Mouse (Mus musculus): Measurements from ENCODE around the gene Fhit.

The Fhit gene

DNA sequence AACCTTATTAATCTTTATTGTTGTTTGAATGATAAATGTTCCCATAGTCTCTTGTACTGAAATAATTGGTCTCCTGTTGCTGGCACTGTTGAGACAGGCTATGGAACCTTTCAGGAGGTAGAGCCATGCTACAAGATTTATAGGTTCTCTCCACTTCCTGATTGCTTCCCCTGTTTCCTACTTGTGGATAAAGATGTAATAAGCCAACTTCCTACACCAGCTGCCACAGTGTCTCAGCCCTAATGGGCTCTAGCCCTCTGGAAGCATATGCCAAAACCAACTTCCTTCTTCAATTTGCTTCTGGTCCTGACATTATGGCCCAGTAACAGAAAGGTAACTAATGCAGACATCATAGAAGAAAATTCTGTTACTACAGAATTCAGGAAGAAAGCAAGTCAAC lies 652.6 kb downstream of the Fhit start:
- DNase-seq (ENCODE audit: low read depth): no peak

DNA sequence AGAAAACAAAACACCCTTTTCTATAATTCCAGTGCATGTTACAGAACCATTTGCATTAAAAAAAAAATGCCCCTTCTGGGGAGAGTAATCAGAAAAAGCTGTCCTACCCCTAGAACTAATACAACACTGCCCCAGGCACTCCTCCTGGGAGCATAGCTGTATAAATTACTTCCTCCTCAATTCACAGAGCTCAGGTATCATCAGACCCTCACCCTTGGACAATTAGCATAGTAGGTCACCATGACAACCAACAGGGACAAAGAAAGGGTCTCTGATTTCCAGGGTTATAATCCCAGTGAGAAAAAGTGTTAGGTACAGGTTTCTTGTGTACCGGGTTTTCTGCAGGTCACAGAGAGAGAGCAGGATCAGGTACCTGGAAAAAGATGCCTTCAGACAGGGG lies 654.3 kb downstream of the Fhit start:
- no peak for DNase-seq (ENCODE audit: low read depth)

DNA sequence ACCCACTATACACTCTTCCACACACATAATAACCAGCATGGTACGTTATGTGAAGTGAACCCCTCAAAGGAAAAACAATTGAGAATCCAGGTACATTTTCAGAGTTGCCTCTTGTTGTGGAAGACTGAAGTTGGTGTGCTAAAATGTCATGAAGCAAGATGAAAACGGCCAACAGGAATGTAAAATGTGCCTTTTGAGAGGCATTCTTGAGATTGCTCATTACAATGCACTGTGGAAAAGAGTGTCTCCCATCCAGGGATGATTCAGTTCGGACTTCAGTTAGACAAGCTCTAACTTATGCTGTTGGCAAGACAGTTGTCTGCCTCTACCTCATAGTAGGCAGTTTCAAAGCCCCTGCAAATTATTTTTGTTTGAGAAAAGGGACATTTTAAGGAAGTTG lies 676.0 kb downstream of the Fhit start:
- no peak for DNase-seq (ENCODE audit: low read depth)

DNA sequence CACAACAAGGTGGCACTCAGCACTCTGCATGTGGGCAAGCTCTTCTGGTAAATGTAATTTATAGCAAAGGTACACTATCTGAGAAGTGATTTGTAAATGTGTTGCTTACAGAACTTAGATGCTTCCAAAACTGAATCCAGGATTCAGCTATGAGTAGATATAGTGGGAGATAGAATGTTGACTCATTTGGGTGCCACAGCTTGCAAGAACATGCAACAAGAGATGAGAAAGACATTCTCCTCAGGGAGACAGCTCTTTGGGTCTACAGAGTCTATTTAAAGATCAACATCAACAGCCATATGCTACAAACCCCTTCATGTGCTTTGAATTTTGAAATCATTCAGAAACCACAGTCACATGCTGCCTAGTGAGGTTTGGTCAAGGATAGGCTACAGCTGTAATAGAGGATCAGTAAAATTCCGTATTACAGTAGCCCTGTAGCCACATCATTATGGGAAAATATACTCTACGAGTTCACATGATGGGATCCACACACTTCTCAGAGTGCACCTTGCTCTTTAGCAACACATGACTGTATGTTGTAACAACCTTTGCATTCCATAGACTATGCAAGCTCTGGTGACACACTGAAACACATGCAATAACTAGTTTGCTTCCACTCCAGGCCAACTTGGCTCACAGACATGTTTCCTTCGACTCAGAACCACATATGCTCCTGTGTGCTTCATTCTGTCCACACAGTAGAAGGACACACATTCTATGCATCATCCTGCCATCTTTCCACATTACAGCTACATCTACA lies 678.8 kb downstream of the Fhit start:
- no peak for DNase-seq (ENCODE audit: low read depth)

DNA sequence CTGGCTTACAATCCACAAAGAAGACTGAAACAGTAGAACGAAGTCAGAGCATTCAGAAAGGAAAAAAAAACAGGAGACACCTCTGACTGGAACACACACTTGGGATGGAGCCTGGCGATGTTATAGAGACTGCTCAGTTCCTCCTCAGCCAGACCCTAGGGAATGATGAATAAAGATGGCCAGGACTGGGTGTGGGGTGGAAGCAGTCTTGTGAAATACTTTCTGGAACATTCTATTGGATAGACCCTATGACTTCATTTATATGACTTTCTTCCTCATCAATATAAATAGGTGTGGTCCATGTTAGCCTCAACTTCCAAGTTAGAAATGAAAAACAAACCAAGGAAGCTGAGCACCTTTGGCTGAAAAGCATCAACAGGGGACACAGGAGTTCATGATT lies 680.5 kb downstream of the Fhit start:
- DNase-seq (ENCODE audit: low read depth): no peak

DNA sequence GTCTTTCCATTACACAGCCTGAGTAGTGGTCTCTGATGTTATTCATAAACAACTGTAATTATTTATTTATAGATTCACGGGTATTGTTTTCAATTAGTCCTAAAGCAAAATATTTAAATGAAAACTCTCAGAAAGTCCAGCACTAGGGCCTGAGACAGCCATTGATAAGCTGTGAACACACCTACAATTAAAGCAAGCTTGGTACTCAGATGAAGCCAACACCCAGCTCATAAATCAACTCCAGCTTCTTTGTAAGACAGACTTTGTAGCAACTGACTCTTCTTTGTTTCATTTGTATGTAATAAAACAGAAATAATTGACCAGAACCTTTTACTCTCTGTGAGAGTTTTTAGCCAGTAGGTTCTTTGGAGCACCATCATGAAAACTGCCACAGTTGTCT lies 681.2 kb downstream of the Fhit start:
- DNase-seq (ENCODE audit: low read depth): no peak

DNA sequence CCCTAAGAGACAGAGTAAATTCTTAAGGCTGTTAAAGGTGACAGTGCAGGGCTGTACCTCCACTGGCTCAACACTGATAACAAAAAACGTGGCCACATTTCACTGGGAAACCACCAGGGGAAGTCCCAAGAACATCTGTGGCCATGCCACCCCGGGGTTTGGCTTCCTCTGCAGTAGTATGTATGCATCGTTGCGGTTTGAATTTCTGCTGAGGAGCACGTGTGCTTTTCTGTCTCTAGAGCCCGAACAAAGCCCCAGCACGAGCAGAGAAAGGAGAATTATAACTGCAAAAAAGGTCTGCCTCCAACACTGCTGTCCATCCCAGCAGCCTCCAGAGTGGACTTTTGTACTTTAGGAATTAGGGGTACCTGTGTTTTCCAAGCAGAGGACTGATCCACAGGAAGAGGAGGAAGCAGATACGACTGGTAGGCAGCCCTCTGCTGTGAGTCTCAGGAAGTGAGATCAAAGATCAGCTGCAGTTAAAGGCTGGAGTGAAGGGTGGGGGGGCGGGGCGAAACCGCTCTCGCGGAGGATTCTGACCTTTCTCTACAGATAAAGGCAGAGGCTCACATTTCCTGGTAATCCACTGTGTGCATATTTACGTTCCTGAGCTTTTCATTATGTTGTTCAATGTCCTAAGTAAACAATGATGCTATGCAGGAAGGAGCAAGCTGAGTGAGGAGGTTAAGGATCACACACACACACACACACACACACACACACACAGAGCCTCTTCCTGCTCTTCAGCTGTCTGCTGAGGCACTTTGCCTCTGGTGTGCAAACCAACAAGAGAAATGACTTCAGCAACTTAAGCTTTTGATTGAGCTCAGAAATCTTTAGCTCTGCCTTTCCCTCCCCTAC lies 708.6 kb downstream of the Fhit start:
- DNase-seq (ENCODE audit: low read depth): peak; percentile 96

DNA sequence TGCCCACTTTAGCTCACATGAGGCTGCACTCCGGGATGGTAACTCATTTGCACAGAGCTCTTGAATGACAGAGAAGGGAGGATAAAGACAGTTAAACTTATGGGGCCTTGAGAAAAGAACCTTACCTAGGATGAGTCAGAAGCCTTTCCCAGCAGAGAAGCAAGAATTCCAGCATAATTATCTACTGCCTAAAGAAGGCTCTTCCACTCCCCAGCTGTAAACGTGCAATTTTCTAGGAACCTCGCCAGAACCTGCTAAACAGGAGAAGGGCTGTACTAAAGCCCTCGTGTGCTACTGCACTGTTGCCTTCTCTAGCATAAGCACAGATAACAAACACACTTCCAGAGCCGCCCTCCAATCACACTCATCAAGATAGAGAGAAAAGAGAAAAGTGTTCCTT lies 709.6 kb downstream of the Fhit start:
- DNase-seq (ENCODE audit: low read depth): no peak

DNA sequence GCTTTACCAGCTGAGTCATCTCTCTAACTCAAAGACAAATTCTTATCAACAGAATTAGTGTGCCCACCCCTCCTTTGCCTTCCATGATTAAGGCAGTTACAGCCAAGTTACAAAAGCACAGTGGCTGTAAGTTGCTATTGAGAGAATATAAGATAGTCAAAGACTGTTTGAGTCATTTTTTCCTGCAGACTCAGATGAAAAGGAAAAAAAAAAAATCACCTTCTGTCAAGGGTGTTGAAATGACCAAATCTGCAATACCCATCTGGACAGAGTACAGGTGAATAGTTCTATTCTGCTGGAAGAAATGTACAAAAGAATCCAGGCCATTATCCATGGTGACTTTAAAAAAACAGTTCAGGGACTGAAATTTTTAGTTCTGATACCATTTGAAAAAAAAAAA lies 716.5 kb downstream of the Fhit start:
- no peak for DNase-seq (ENCODE audit: low read depth)

DNA sequence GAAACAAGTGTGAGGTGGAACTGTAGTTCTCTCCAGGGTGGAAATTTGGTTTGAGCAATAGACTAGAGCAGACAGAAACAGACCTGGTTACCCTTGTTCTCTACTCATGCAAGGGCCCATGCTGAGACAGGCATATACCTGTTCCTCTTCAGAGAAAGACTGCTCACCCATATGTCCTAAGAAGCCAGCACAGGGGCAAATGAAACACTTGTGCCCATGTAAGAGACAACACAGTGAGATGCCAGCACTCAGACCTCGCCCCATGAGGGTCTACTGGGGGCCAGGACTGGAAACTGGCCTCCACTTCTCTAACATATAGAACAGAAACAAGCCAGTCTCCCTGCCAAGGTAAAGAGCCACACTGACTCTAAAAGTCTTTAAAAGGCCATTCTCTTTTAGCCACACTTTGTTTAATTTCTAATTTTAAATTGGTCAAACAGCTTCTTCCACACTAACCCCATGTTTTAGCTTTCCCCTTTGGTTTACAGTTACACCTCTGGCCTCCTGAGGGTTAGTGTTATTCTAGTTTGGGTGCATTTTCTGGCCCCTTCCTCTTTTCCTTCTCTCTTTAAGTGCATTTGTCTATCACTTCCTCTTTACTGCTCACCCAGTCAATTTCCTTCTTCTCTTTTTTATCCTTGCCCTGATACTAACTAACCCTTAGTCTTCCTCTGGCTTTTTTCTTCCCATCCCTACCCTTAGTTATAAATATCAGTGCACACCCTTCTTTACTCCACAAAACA lies 722.7 kb downstream of the Fhit start:
- DNase-seq (ENCODE audit: low read depth): no peak

DNA sequence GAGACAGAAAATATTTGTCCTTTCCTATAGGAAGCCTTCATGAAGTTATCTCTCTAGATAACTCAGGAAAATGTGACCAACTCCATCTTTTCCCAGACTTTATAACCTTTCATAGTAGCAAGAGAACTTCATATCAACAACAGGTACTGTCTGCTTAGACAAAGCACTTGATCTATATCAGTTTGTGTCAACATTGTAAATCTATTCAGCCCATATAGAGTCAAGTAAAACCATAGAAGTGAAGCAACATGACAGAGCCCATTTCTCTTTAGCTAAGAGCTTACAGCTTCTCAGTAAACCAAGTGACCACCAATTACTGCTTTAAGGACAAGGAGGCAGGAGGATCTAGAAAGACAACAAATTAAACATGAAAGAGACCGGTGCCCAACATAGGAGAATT lies 725.6 kb downstream of the Fhit start:
- no peak for DNase-seq (ENCODE audit: low read depth)

DNA sequence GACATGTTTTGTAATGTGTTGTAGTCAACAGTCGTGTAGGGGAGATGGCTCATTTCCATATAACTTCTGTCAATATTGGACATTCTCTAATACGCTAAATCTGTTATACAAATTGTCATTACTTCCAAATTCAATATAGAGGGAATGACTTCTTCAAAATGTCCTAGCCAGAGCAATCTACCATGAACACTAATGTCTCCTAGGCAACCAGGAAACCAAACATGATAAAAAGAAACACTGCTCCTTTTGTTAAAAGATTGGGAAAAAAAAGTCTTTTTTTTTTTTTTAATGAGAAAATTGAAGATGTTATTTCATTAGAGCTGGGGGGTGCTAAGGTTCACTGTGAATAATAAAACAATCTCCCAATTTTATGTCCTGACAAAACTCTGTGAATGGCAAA lies 729.3 kb downstream of the Fhit start:
- DNase-seq (ENCODE audit: low read depth): no peak

DNA sequence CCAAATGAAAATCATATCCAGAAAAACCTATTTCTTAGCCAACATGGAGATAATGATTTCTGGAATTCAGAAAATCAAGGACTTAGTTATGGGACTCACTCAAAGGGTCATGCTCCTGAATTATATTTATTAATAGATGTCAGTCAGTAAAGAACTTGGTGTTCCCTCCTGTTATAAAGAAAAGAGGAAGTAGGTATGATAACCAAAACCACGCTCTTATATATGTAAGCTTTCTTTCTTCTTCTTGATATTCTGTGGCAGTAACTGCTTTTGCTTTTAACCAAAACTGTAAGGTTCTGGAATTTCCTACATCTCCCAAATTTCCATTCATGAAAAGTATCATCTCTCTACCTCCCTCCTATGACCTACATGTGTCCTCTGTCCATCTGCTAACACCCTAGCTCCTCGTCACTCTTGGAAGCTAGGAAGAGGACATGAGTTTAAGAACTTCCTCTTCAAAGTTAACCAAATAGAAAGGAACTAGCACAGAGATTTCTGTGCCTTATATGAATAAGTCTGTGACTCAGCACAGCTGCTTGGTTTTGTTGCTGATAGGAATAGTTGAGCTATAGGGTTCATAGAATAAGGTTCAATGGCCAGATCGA lies 731.3 kb downstream of the Fhit start:
- DNase-seq (ENCODE audit: low read depth): no peak

DNA sequence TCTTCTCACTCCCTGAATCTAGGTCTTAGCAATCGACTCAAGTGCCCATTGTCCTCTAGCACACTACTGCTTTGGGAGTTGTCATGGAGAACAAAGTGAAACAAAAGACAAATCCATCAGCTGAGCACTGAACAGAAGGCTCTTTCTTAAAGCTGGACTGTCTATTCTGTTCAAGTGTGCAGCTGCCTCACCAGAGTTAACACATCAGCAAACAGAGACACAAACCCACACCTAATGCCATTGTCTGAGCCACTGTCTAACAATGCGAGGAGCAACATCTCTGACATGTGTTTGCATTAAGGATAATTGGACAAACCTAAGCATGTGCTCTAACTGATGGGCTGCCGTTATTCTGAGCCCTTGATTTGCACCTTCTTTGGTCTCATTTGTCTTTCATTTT lies 738.3 kb downstream of the Fhit start:
- DNase-seq (ENCODE audit: low read depth): no peak

DNA sequence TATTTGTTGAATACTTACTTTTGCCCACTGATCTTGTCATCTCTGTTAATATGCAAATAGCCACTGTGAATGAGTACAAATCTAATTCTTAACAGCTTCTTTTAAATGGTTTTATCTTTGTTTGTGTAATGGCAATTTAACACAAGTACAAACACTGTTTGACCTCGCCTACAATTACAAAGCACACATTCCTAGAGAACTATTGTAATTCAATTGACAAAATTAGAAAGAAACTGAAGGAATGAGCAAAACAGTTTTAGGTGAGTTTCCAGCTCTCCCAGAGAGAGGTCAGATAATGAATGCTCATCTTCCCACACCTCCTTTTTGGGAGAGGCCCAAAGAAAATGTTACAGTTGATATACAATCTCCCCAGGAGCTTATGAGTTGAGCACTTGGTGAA lies 739.6 kb downstream of the Fhit start:
- no peak for DNase-seq (ENCODE audit: low read depth)

DNA sequence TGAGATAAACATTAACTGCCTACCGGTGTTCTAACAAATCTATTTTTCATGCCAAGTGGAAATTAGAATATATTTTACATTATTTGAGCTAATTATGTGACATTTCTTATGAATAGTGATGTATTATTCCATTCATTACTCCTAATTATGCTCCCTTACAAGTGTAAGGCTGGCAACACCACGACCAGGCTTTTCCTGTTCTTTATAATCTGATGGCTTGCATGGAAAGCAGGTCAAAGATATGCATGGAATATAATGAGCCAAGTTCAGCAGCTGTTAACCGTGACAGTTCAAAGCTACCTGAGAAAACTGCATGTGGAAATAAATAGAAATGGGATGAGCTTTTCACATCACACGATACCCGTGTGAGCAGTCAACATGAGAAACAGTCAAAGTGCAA lies 746.8 kb downstream of the Fhit start:
- DNase-seq (ENCODE audit: low read depth): no peak

DNA sequence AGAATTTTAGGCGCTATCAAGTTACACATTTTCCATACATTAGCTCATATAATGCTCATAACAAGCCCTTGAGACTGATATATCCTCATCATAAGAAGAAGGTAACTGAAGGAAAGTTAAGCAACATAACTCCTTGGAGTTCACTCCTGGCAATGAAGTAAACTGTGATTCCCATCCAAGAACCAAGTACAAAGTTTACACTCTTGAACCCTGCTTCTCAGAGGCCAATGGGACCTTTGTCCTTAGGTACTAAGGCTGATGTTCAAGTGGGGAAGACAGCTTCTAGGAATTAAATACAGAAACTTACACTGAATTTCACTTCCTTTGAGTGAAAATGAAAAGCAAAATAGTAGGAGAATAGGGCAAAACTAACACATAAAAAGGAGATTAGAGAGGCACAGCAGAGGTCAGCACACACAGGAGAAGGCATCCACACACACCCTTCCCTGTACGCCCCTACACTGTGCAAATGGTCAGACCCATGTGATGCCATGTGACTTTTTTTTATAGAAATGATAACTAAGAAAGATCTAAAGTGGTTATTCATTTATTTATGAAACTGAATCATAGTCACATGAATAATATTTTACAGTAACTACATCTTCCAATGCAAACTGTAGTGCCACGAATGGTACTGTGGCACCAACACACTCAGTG lies 752.4 kb downstream of the Fhit start:
- no peak for DNase-seq (ENCODE audit: low read depth)

DNA sequence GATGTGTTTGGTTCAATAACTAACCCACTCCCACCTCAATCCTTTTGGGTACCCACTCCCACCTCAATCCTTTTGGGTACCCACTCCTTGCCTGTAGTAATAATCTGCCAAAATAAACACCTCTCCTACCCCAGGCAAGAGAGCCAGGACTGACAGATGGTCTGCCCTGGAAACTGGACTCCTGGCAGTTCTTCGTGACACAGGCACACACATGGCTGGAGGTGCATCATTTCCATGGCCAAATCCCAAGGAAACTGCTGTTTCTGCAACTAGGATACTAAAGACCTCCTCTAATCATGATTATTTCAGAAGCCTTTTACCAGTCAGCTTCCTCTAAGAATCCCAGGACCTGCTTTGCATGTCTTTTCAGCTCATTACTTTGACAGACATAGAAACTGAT lies 756.5 kb downstream of the Fhit start:
- no peak for DNase-seq (ENCODE audit: low read depth)

DNA sequence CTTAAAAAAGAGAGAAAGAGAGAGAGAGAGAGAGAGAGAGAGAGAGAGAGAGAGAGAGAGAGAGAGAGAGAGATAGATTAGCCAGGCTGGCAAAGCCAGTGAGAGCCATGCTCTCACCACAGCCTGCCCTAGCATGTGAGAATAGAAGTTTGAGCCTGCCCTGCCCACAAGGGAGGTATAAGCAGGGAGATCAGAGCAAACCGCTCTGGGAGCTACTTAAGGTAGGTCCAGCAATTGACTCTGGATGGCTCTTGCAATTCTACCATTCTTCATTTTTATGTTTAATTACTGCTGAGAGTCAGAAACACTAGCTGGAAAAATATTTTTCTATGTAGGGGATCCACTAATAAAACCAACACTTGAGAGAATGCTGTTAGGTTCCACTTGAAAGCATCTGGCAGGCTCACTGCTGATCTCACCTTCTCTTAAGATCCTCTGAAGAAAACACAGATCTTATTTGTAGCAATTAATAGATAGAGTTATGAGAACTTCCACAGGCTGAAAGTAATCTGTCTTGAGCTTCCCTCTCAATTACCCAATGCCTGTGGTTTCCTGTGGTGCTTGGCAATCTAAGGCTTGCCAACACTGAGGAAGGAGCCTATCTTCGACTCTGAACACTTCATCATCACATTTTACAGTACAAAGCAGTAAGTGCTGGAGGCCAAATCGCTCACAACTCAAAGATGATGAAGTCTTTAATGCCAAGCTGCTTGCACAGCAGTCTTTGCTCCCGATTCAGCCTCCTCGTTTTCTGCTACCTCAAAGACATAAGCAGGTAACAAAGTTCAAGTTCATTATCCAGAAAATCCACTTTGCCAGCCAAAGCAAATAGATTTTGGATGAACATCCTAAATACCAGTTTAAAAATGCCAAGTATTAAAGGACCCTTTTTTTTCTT lies 793.8 kb downstream of the Fhit start:
- DNase-seq (ENCODE audit: low read depth): no peak

DNA sequence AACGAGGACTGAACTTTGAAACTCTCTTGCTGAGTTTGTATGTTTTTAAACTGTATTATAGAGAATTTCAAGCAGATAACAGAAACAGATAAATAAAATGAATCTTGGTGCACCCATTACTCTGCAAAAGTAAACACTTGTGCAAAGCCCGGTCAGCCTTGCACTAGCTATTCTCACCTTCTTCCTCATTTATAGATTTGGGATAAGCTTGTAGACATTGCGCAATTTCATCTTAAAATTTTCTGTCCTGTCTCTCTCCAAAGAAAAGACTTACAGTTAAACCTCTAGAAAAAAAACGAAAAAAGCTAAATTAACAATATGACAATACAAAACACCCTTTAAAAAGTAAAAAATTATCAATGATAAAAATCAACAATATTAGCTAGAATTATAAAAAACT lies 795.0 kb downstream of the Fhit start:
- DNase-seq (ENCODE audit: low read depth): no peak

DNA sequence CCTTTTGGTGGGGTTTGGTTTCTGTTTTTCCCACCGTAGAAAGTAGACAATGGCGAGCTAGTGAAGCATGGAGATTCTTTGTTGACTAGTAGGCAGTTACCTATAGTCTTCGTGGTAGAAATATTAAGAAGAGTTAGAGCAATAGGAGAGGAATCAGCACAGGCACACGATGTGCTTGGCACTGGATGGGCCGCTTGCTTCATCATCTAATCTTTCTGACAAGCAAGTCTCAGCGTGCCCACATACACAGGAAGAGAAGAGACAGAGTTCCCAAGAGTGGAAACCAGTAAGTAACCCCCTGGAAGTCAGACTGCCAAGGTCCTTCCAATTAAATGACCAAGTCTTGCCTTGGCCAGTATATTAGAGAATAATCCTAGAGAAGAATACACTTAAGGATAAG lies 797.6 kb downstream of the Fhit start:
- no peak for DNase-seq (ENCODE audit: low read depth)
